Mouse (Mus musculus): ENCODE measurements at regions not wholly inside any gene's neighbourhood (a gene's known extent, or its start where the extent isn't known, plus 50 kb on each side); places are given as distances from the start of the nearest gene placed in this dataset.

- no peak overlapping the region for H3K4me3 ChIP-seq (ENCODE audit: low read depth, low read length)
- no peaks in the 10 kb centered on the region for H3K36me3 ChIP-seq (ENCODE audit: control insufficient read depth, insufficient read depth, low read length)
- no peaks in the 10 kb centered on the region for H3K4me1 ChIP-seq (ENCODE audit: control insufficient read depth, insufficient read depth, insufficient read length, low read length)
- TF ChIP-seq POLR2A (IDR thresholded peaks at IDR 0.05; ENCODE audit: low read depth, low read length), result no peak
- TF ChIP-seq CTCF (IDR thresholded peaks at IDR 0.05; ENCODE audit: extremely low read depth, insufficient read length, insufficient replicate concordance, low read depth, low read length), result no peak
- no peak overlapping the region for H3K27ac ChIP-seq (ENCODE audit: insufficient read depth, low read depth, low read length)
- WGBS, result 91% methylated on average over 5 of the region's 5 CpGs
- H3K27me3 ChIP-seq (ENCODE audit: control insufficient read depth, insufficient read depth, low read length), result no peaks in the 10 kb centered on the region
These were observed 160.4 kb downstream of the Dusp6 start for GRCm38 (mm10) chr10:99423406-99423805.

GRCm38 (mm10) chr10:99425265-99425664 is 162.2 kb downstream of the Dusp6 start:
- Histone ChIP-seq H3K36me3 (ENCODE audit: control insufficient read depth, insufficient read depth, low read length) (no peaks in the 10 kb centered on the region), H3K4me1 (ENCODE audit: control insufficient read depth, insufficient read depth, insufficient read length, low read length) (no peaks in the 10 kb centered on the region), H3K27ac (ENCODE audit: insufficient read depth, low read depth, low read length) (no peak overlapping the region), H3K4me3 (ENCODE audit: low read depth, low read length) (no peak overlapping the region), H3K27me3 (ENCODE audit: control insufficient read depth, insufficient read depth, low read length) (no peaks in the 10 kb centered on the region)
- TF ChIP-seq CTCF (IDR thresholded peaks at IDR 0.05; ENCODE audit: extremely low read depth, insufficient read length, insufficient replicate concordance, low read depth, low read length) (no peak), POLR2A (IDR thresholded peaks at IDR 0.05; ENCODE audit: low read depth, low read length) (no peak)
- 84% methylated on average over 4 of the region's 4 CpGs for WGBS

GRCm38 (mm10) chr10:99430175-99430574 is 167.1 kb downstream of the Dusp6 start:
- 90% methylated on average over 9 of the region's 9 CpGs for WGBS
- Histone ChIP-seq H3K4me1 (ENCODE audit: control insufficient read depth, insufficient read depth, insufficient read length, low read length) (no peaks in the 10 kb centered on the region), H3K36me3 (ENCODE audit: control insufficient read depth, insufficient read depth, low read length) (no peaks in the 10 kb centered on the region), H3K27ac (ENCODE audit: insufficient read depth, low read depth, low read length) (no peak overlapping the region), H3K27me3 (ENCODE audit: control insufficient read depth, insufficient read depth, low read length) (no peaks in the 10 kb centered on the region), H3K4me3 (ENCODE audit: low read depth, low read length) (no peak overlapping the region)
- TF ChIP-seq POLR2A (IDR thresholded peaks at IDR 0.05; ENCODE audit: low read depth, low read length) (no peak), CTCF (IDR thresholded peaks at IDR 0.05; ENCODE audit: extremely low read depth, insufficient read length, insufficient replicate concordance, low read depth, low read length) (no peak)

- H3K4me1 ChIP-seq (ENCODE audit: control insufficient read depth, insufficient read depth, insufficient read length, low read length), result no peaks in the 10 kb centered on the region
- H3K27me3 ChIP-seq (ENCODE audit: control insufficient read depth, insufficient read depth, low read length), result no peaks in the 10 kb centered on the region
- WGBS, result 72% methylated on average over 16 of the region's 16 CpGs
- no peak for TF ChIP-seq POLR2A (IDR thresholded peaks at IDR 0.05; ENCODE audit: low read depth, low read length)
- TF ChIP-seq CTCF (IDR thresholded peaks at IDR 0.05; ENCODE audit: extremely low read depth, insufficient read length, insufficient replicate concordance, low read depth, low read length), result no peak
- H3K4me3 ChIP-seq (ENCODE audit: low read depth, low read length), result no peak overlapping the region
- H3K36me3 ChIP-seq (ENCODE audit: control insufficient read depth, insufficient read depth, low read length), result no peaks in the 10 kb centered on the region
- H3K27ac ChIP-seq (ENCODE audit: insufficient read depth, low read depth, low read length), result no peak overlapping the region
These were observed 167.9 kb downstream of the Dusp6 start for GRCm38 (mm10) chr10:99430669-99431561.

GRCm38 (mm10) chr10:99437060-99437459 is 174.0 kb downstream of the Dusp6 start:
- Histone ChIP-seq H3K27me3 (ENCODE audit: control insufficient read depth, insufficient read depth, low read length) (no peaks in the 10 kb centered on the region), H3K36me3 (ENCODE audit: control insufficient read depth, insufficient read depth, low read length) (no peaks in the 10 kb centered on the region), H3K27ac (ENCODE audit: insufficient read depth, low read depth, low read length) (no peak overlapping the region), H3K4me1 (ENCODE audit: control insufficient read depth, insufficient read depth, insufficient read length, low read length) (peaks cover 2% of the 10 kb centered on the region; the same call in 1 of the 2 replicates), H3K4me3 (ENCODE audit: low read depth, low read length) (no peak overlapping the region)
- no peak for TF ChIP-seq CTCF (IDR thresholded peaks at IDR 0.05; ENCODE audit: extremely low read depth, insufficient read length, insufficient replicate concordance, low read depth, low read length)
- no peak for TF ChIP-seq POLR2A (IDR thresholded peaks at IDR 0.05; ENCODE audit: low read depth, low read length)

GRCm38 (mm10) chr10:99440169-99440568 is 177.1 kb downstream of the Dusp6 start:
- H3K27ac ChIP-seq (ENCODE audit: insufficient read depth, low read depth, low read length), result no peak overlapping the region
- peaks cover 2% of the 10 kb centered on the region; the same call in 1 of the 2 replicates for H3K4me1 ChIP-seq (ENCODE audit: control insufficient read depth, insufficient read depth, insufficient read length, low read length)
- TF ChIP-seq POLR2A (IDR thresholded peaks at IDR 0.05; ENCODE audit: low read depth, low read length) (no peak), CTCF (IDR thresholded peaks at IDR 0.05; ENCODE audit: extremely low read depth, insufficient read length, insufficient replicate concordance, low read depth, low read length) (no peak)
- no peaks in the 10 kb centered on the region for H3K27me3 ChIP-seq (ENCODE audit: control insufficient read depth, insufficient read depth, low read length)
- H3K4me3 ChIP-seq (ENCODE audit: low read depth, low read length), result no peak overlapping the region
- 81% methylated on average over 5 of the region's 5 CpGs for WGBS
- no peaks in the 10 kb centered on the region for H3K36me3 ChIP-seq (ENCODE audit: control insufficient read depth, insufficient read depth, low read length)

GRCm38 (mm10) chr10:99441014-99441413 is 178.0 kb downstream of the Dusp6 start:
- peaks cover 2% of the 10 kb centered on the region; the same call in 1 of the 2 replicates for H3K4me1 ChIP-seq (ENCODE audit: control insufficient read depth, insufficient read depth, insufficient read length, low read length)
- TF ChIP-seq CTCF (IDR thresholded peaks at IDR 0.05; ENCODE audit: extremely low read depth, insufficient read length, insufficient replicate concordance, low read depth, low read length), result no peak
- no peak for TF ChIP-seq POLR2A (IDR thresholded peaks at IDR 0.05; ENCODE audit: low read depth, low read length)
- no peaks in the 10 kb centered on the region for H3K36me3 ChIP-seq (ENCODE audit: control insufficient read depth, insufficient read depth, low read length)
- H3K27ac ChIP-seq (ENCODE audit: insufficient read depth, low read depth, low read length), result no peak overlapping the region
- 17% methylated on average over 6 of the region's 6 CpGs for WGBS
- no peaks in the 10 kb centered on the region for H3K27me3 ChIP-seq (ENCODE audit: control insufficient read depth, insufficient read depth, low read length)
- no peak overlapping the region for H3K4me3 ChIP-seq (ENCODE audit: low read depth, low read length)

Data from small intestine, adult 2 months (tissue).